Mouse (Mus musculus) MEL (cell line): ENCODE measurements at regions not wholly inside any gene's neighbourhood (a gene's known extent, or its start where the extent isn't known, plus 50 kb on each side); places are given as distances from the start of the nearest gene placed in this dataset.

Source experiments
- CHD2 ChIP-seq: IDR thresholded peaks from 2 replicates; pipeline ENCODE4 v1.6.1; 2011; ENCODE audit warnings: low read length, improper control_type of control experiment
- CTCF ChIP-seq, 3 experiments: IDR thresholded peaks in 2 of 3; conservative IDR thresholded peaks in 1 of 3; 2 replicates each; pipeline ENCODE4 v1.5.1; 2011 to 2012; ENCODE audit warnings: low read length in 3 of 3, low read depth in 2 of 3, mild to moderate bottlenecking in 2 of 3, improper control_type of control experiment in 1 of 3, inconsistent platforms in 1 of 3, mixed read lengths in 1 of 3, moderate library complexity in 1 of 3; ENCODE audit not compliant: control insufficient read depth in 1 of 3, insufficient read depth in 1 of 3, poor library complexity in 1 of 3, severe bottlenecking in 1 of 3
- GATA1 ChIP-seq: IDR thresholded peaks from 2 replicates; pipeline ENCODE4 v1.6.1; 2011; ENCODE audit warnings: low read depth, low read length, improper control_type of control experiment
- MAZ ChIP-seq: IDR thresholded peaks from 2 replicates; pipeline ENCODE4 v1.6.1; 2012; ENCODE audit warnings: low read depth, mild to moderate bottlenecking, inconsistent platforms, low read length, improper control_type of control experiment
- MYB ChIP-seq: IDR thresholded peaks from 2 replicates; pipeline ENCODE4 v1.6.1; 2011; ENCODE audit warnings: mild to moderate bottlenecking, low read depth, low read length, improper control_type of control experiment
- POLR2A ChIP-seq, 2 experiments: IDR thresholded peaks; 2 replicates each; pipeline ENCODE4 v1.6.1; 2011 to 2012; ENCODE audit warnings: low read length in 2 of 2, mild to moderate bottlenecking in 2 of 2, control low read depth in 1 of 2, improper control_type of control experiment in 1 of 2, low read depth in 1 of 2, moderate library complexity in 1 of 2; ENCODE audit not compliant: control insufficient read depth in 1 of 2, insufficient read depth in 1 of 2, poor library complexity in 1 of 2
- SMC3 ChIP-seq: IDR thresholded peaks from 2 replicates; pipeline ENCODE4 v1.6.1; 2011; ENCODE audit warnings: low read depth, low read length, improper control_type of control experiment
- TAL1 ChIP-seq: IDR thresholded peaks from 2 replicates; pipeline ENCODE4 v1.6.1; 2012; ENCODE audit warnings: mild to moderate bottlenecking, inconsistent platforms, low read length, moderate library complexity, mixed read lengths
- TCF12 ChIP-seq: IDR thresholded peaks from 2 replicates; pipeline ENCODE4 v1.6.1; 2014; ENCODE audit warnings: low read depth, mild to moderate bottlenecking, inconsistent platforms, low read length, improper control_type of control experiment, moderate library complexity
- USF1 ChIP-seq: IDR thresholded peaks from 2 replicates; pipeline ENCODE4 v1.6.1; 2014; ENCODE audit warnings: low read depth, mild to moderate bottlenecking, inconsistent platforms, low read length, improper control_type of control experiment, moderate library complexity

DNA sequence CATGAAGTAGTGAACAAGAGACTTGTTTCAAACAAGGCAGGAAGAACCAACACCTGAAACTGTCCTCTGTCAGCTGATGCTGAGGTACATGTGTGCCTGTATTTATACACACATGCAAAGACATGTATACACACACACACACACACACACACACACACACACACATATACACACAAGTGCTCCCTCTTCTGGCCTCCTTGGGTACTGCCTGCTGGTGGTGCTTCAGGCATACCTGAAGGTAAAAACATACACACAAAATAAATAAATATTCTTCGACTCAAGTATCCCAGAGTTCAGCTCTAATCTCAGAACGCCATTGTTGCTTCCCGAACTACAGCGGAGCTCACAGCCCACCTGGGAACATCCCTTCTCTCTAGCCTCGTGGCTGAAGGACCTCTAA, 69.2 kb upstream of the Ky start:
- TF ChIP-seq POLR2A (IDR thresholded peaks at IDR 0.05; ENCODE audit: control insufficient read depth in 1 of 2, insufficient read depth in 1 of 2, low read depth in 1 of 2, low read length in 2 of 2, poor library complexity in 1 of 2) (no peak), USF1 (no peak), TCF12 (no peak), CHD2 (no peak), GATA1 (no peak), CTCF (IDR thresholded peaks at IDR 0.05 in 2 of 3, conservative IDR thresholded peaks at IDR 0.05 in 1 of 3; ENCODE audit: control insufficient read depth in 1 of 3, insufficient read depth in 1 of 3, low read depth in 2 of 3, low read length in 3 of 3, poor library complexity in 1 of 3, severe bottlenecking in 1 of 3) (peak in 1 of 3 experiments; percentile 9; a peak in 2 of 6 replicates), MAZ (no peak), MYB (no peak), SMC3 (no peak), TAL1 (no peak)
